Mouse (Mus musculus) cerebellum, adult 9-10 months (tissue): Measurements from ENCODE around the gene A2m.

ENCODE experiments used
- DNase-seq: peaks from one replicate; pipeline ENCODE4 v3.0.0; 2022

Gene A2m

GRCm38 (mm10) chr6:121635076-121635475 lies at the start of gene A2m:
Gene A2m (plus strand): TSS chr6:121635376.
- DNase-seq = no peak

GRCm38 (mm10) chr6:121590131-121590530 lies 45.0 kb upstream of the A2m start:
- no peak for DNase-seq

DNA sequence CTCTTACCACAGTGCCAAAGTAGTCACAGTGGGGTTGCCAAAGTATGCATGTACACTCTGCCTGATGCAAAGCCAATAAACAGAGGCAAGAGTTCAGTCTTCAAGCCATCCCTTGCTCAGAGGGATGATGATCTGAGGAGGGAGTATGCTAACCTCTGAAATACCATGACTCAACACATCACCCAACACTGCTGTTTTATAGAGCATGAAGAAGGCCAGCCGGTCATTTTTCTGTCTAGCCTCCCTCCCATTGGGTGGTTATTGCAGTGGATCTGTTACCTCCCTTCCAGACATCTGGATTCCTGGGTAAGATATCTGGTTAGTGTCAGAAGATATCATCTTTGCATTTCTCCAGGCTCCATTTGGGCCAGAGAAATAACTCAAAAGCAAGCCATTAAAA lies 34.2 kb upstream of the A2m start:
- DNase-seq = no peak

- DNase-seq = no peak
Observed at GRCm38 (mm10) chr6:121607861-121608260, 27.3 kb upstream of the A2m start.

GRCm38 (mm10) chr6:121611796-121612195 lies 23.4 kb upstream of the A2m start:
- DNase-seq = peak; percentile 15

GRCm38 (mm10) chr6:121617476-121617875 lies 17.7 kb upstream of the A2m start:
- DNase-seq = no peak

DNA sequence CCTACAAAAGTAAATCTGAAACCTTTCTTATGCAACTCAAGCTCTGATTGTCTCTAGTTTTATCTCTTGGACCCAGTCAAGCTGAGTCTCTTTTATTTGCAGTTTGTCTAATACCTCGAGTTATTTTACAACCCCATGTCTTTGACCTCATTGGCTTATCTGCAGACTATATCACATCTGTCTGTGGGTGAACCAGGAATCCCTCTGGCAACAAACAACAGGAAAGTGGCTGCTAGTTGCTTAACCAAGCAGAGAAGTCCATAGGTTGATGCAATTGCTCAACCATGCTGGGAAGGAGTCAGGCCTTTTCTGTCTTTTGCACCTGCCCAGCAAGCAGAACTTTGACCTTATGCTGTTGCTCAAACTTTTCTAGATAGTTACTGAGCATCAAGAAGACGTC lies 12.7 kb upstream of the A2m start:
- DNase-seq = no peak

DNA sequence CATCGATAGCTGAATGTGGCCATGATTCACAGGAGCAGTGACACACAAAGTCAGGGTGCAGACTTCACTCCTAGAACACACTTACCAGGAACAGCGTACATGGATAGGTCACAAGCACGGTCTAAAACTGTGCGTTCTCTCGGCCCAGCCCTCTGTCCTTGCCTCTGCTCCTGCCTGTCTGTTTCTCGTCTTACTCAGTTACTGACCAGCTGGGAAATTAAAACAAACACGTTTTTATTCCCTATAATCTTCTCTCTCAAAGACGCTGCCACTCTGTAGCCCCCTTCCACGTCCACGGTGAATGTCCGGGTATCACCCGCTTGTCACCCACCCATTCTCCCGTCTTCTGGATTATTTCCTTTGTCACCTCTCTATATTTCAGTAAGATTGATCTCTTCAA lies 656 bp upstream of the A2m start:
- DNase-seq = no peak

- no peak for DNase-seq
Observed at GRCm38 (mm10) chr6:121635878-121636371, 749 bp downstream of the A2m start.

GRCm38 (mm10) chr6:121648499-121648898 lies 13.3 kb downstream of the A2m start:
- no peak for DNase-seq
